ENCODE assay signal across 7 mouse cellular contexts in the genomic region with DNA sequence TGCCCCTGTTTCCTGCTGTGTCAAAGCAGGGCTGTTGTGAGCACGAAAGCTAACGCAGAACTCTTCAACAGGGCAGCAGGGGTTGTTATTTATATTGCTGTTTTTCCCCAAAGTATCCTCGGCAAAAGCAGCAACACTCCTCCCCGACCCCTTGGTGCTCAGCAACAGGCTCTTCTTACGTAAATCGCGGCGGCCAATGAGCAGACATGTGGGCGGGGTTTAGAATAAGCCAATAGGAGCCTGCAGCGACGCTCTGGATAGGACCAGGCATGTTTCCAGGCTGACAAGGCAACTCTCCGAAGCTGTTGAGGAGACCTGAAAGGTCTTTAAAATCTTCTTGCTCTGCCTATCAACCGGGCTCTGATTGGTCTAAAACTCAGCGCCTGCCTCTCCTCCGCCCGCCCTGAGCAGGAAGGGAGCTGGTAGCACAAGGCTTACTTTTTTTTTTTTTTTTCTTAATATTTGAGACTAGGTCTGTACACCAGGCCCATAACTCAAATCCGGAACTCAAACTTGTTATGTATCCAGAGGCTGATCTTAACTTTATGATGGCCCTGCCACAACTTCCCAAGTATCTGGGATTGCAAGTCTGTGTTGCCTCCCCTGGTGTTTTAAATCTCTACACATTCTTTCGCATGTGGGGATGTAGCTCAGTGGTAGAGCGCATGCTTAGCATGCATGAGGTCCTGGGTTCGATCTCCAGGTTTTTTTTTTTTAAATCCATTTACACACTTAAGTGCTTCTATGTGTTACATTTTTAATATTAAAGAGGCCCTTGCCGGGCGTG. TPM values are rescaled to one million over a fixed set of nuclear protein-coding genes. Genes with fewer than 3 reads are reported as not detected.
DNase-seq lines count a peak whose midpoint lies in the region; ATAC-seq lines count a peak whose summit lies in the region.

No protein-coding gene starts in this region.

- H3K36me3 ChIP-seq in intestine, embryonic 15.5 days = no peaks in the 10 kb centered on the region
- H3K36me3 ChIP-seq in midbrain, embryonic 10.5 days = no peaks in the 10 kb centered on the region

- peak; percentile 73 to 74 for DNase-seq in adrenal gland, adult 18-20 months (ENCODE audit: low spot score in 2 of 2)
- peak; percentile 98 for DNase-seq in embryo, embryonic 11 days
- DNase-seq in gastrocnemius, postnatal 25 days = peak; percentile 94
- DNase-seq in left cerebral cortex, postnatal 25 days (ENCODE audit: low spot score in 2 of 2) = peak; percentile 92 to 98
- DNase-seq in midbrain, embryonic 10.5 days (ENCODE audit: low spot score) = peak; percentile 88
- peak; percentile 77 for DNase-seq in right cerebral cortex, postnatal 4 days

- no peaks in the 10 kb centered on the region for H3K27me3 ChIP-seq in intestine, embryonic 15.5 days (replicated peaks)
- H3K27me3 ChIP-seq in midbrain, embryonic 10.5 days (ENCODE audit: low read depth, poor library complexity, severe bottlenecking) = peaks cover 16% of the 10 kb centered on the region

- WGBS in intestine, embryonic 15.5 days = 19% methylated on average over 22 of the region's 22 CpGs
- 22% methylated on average over 22 of the region's 22 CpGs for WGBS in midbrain, embryonic 10.5 days

- H3K9ac ChIP-seq in intestine, embryonic 15.5 days = peak overlapping the region; percentile 45

- ATAC-seq in intestine, embryonic 15.5 days = peak; percentile 92

- intact Hi-C loops in left cerebral cortex, postnatal 25 days (cut with DNase I) = loop anchor here (2.0 to 10.0 kb wide), 2 partner anchors 93 to 211 kb away; a partner anchor contains a TSS

- H3K27ac ChIP-seq in intestine, embryonic 15.5 days = peak overlapping the region; percentile 81
- peak overlapping the region; percentile 65 for H3K27ac ChIP-seq in midbrain, embryonic 10.5 days (replicated peaks)

- H3K4me1 ChIP-seq in intestine, embryonic 15.5 days (replicated peaks) = peaks cover 13% of the 10 kb centered on the region
- H3K4me1 ChIP-seq in midbrain, embryonic 10.5 days = peaks cover 25% of the 10 kb centered on the region

- H3K4me3 ChIP-seq in intestine, embryonic 15.5 days (replicated peaks) = peak overlapping the region; percentile 46
- H3K4me3 ChIP-seq in midbrain, embryonic 10.5 days = peak overlapping the region; percentile 63

- peak overlapping the region; percentile 86 for H3K4me2 ChIP-seq in intestine, embryonic 15.5 days (replicated peaks)

- H3K9me3 ChIP-seq in intestine, embryonic 15.5 days = no peaks in the 10 kb centered on the region
- H3K9me3 ChIP-seq in midbrain, embryonic 10.5 days (replicated peaks) = no peaks in the 10 kb centered on the region

RNA-seq across cellular contexts. Expression of a gene that starts 5.3 kb away (rescaled TPM):
- total RNA-seq in adrenal gland, adult 18-20 months (2021) = 10 to 100 TPM; 20.5 to 21.5 TPM
- 1 to 10 TPM; 1.9 to 2.3 TPM for total RNA-seq in gastrocnemius, postnatal 25 days (2021)
- 10.8 and 11.2 TPM in 2 replicates for polyA plus RNA-seq in intestine, embryonic 15.5 days (2015; fragmentation: Nextera tagmentation; extraction: Ambion mirVana)
- 10 to 100 TPM in 1 of 2 experiments, 1 to 10 TPM in 1; 9.5 to 10.2 TPM for total RNA-seq in left cerebral cortex, postnatal 25 days (2021)
- polyA plus RNA-seq in midbrain, embryonic 10.5 days (2016; fragmentation: Nextera tagmentation; extraction: Ambion mirVana) = 13.0 and 14.7 TPM in 2 replicates

RNA-seq across cellular contexts. Expression of a gene that starts 17.9 kb away (rescaled TPM):
- 100 to 1,000 TPM; 233 to 327 TPM for total RNA-seq in adrenal gland, adult 18-20 months (2021)
- 10 to 100 TPM; 46.3 to 58.5 TPM for total RNA-seq in gastrocnemius, postnatal 25 days (2021)
- polyA plus RNA-seq in intestine, embryonic 15.5 days (2015; fragmentation: Nextera tagmentation; extraction: Ambion mirVana) = 1,295 and 1,316 TPM in 2 replicates
- total RNA-seq in left cerebral cortex, postnatal 25 days (2021) = 100 to 1,000 TPM; 490 to 544 TPM
- 965 and 979 TPM in 2 replicates for polyA plus RNA-seq in midbrain, embryonic 10.5 days (2016; fragmentation: Nextera tagmentation; extraction: Ambion mirVana)

RNA-seq across cellular contexts. Expression of a gene that starts 19.8 kb away (rescaled TPM):
- total RNA-seq in adrenal gland, adult 18-20 months (2021) = 10 to 100 TPM; 73.1 to 97.9 TPM
- total RNA-seq in gastrocnemius, postnatal 25 days (2021) = 10 to 100 TPM; 43.5 to 44.5 TPM
- polyA plus RNA-seq in intestine, embryonic 15.5 days (2015; fragmentation: Nextera tagmentation; extraction: Ambion mirVana) = 138 and 154 TPM in 2 replicates
- 10 to 100 TPM; 83.9 to 93.1 TPM for total RNA-seq in left cerebral cortex, postnatal 25 days (2021)
- polyA plus RNA-seq in midbrain, embryonic 10.5 days (2016; fragmentation: Nextera tagmentation; extraction: Ambion mirVana) = 203 and 216 TPM in 2 replicates

RNA-seq across cellular contexts. Expression of a gene that starts 48.3 kb away (rescaled TPM):
- total RNA-seq in adrenal gland, adult 18-20 months (2021) = 1 to 10 TPM; 1.3 to 3.9 TPM
- 1 to 10 TPM; 1.0 to 1.1 TPM for total RNA-seq in gastrocnemius, postnatal 25 days (2021)
- polyA plus RNA-seq in intestine, embryonic 15.5 days (2015; fragmentation: Nextera tagmentation; extraction: Ambion mirVana) = 1.1 TPM in 2 replicates
- total RNA-seq in left cerebral cortex, postnatal 25 days (2021) = 1 to 10 TPM; 1.6 to 1.7 TPM
- 0.41 and 0.56 TPM in 2 replicates for polyA plus RNA-seq in midbrain, embryonic 10.5 days (2016; fragmentation: Nextera tagmentation; extraction: Ambion mirVana)

RNA-seq across cellular contexts. Expression of a gene that starts 51.8 kb away (rescaled TPM):
- 1 to 10 TPM; 6.0 to 8.3 TPM for total RNA-seq in adrenal gland, adult 18-20 months (2021)
- 1 to 10 TPM; 2.6 to 4.3 TPM for total RNA-seq in gastrocnemius, postnatal 25 days (2021)
- 18.9 and 21.3 TPM in 2 replicates for polyA plus RNA-seq in intestine, embryonic 15.5 days (2015; fragmentation: Nextera tagmentation; extraction: Ambion mirVana)
- total RNA-seq in left cerebral cortex, postnatal 25 days (2021) = 10 to 100 TPM in 1 of 2 experiments, 1 to 10 TPM in 1; 8.5 to 10.8 TPM
- 32.6 and 35.3 TPM in 2 replicates for polyA plus RNA-seq in midbrain, embryonic 10.5 days (2016; fragmentation: Nextera tagmentation; extraction: Ambion mirVana)

Comparison
In these comparisons a context has a peak if more than half of its experiments do, and no peak if none do; other contexts are left out.
1. Peak in every context shown above with its lines: DNase-seq, ATAC-seq, H3K4me3 ChIP-seq and H3K27ac ChIP-seq.